Mouse (Mus musculus): Measurements from ENCODE around the gene Mboat1. TPM values are rescaled to one million over a fixed set of nuclear protein-coding genes. Genes with fewer than 3 reads are reported as not detected.

Mboat1 gene
- polyA plus RNA-seq, 1 experiment = 38.4 TPM

- no peak for DNase-seq (ENCODE audit: low read depth)
Observed at GRCm38 (mm10) chr13:30250341-30250905, 114.1 kb downstream of the Mboat1 start.

DNA sequence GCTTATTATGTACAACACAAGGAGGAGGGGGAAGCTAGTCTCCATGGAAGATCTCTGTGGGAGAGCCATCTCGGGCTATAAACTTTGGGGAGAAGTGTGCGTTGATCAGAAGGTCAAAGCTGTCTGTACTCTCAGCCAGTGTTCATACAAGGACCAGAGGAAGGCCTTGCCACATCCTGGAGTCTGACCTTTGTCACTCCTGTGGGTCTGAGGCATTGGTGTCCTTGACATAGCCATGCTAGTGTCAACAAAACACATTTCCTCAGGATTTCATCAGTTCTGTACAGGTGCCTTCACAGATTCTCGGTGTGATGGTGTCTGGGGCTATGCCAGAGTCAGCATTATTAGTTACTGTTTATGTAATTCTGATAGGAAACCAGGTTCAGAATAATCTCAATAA lies 115.1 kb downstream of the Mboat1 start:
- no peak for DNase-seq (ENCODE audit: low read depth)

DNA sequence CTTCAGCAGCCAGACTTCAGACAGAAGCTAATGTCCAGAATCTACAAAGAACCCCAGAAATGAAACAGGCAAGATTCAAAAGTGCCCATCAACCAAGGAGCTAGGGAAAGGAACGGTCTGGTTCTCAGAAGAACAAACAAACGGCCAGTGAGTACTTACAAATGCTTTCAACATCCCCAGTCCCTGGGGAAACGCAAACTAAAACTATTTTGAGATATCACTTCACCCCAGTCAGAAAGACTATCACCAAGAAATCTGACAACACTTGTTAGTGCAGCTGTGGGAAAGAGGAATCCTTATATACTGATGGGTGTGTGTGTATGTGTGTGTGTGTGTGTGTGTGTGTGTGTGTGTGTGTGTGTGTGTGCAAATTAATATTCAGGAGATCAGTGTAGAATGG lies 116.4 kb downstream of the Mboat1 start:
- DNase-seq (ENCODE audit: low read depth) = no peak

- no peak for DNase-seq (ENCODE audit: low read depth)
Observed at GRCm38 (mm10) chr13:30253636-30254264, 117.5 kb downstream of the Mboat1 start.

DNA sequence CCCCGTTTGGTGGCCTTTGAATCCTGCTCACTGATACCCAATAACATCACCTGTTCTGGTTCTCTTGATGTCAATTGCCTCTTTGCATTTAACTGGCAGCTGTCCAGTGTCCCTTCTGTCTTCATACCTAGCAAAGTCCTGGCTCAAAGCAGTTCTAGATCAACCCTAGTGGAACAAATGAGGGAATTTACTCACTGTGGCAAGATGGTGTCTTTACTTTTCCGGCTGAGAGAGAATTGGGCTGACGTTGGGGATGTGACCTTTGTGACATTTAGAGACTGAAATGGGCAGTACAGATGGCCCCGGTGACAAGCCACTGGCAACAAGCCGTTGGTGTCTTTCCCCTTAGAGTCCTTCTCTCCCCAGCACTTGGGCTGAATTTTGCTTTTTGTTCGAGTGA lies 118.1 kb downstream of the Mboat1 start:
- DNase-seq (ENCODE audit: low read depth) = no peak

- no peak for DNase-seq (ENCODE audit: low read depth)
Observed at GRCm38 (mm10) chr13:30258802-30259201, 122.5 kb downstream of the Mboat1 start.

DNA sequence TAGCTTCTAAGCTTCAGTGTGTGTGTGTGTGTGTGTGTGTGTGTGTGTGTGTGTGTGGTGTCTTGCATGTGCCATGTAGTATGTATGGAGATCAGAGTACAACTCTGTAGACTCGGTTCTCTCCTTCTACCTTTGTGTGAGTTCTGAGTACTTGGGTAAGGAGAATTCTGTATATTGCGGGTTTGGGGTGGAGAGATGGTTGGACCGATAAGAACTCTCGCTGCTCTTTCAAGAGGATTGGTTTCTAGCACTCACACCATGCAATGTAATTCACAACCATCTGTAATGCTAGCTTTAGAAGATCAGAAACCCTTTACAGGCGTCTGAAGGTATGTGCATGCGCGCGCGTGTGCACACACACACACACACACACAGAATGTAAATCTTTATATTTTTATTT lies 123.0 kb downstream of the Mboat1 start:
- no peak for DNase-seq (ENCODE audit: low read depth)

DNA sequence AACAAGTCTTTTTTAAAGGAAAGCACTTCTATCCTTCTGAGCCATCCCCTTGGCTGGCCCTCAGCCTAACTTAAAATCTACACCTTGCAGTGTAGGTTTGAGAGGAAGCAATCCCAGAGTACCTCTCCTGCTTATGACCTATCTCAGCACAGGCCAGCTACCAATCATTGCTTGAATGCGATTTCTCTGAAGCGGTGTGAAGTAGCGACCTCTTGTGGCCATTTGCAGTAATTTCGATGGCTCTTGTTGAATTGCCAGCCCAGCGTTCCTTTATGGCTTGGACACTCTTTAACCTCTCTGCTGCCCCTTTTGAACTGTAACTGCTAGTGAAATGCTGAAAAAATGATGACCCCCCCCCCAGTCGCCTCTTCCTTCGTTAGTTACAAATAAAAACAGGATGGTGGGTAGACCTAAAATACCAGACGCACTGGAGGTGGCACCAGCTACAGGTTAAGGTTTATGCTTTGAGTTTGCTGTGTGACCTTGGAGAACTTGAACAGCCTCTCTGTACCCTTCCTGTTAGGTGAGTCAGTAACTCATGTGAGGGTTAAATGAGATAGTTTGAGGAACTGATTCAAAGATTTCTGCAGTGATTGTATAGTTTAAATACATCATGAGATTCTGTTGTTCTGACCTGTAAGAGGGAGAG lies 123.7 kb downstream of the Mboat1 start:
- DNase-seq (ENCODE audit: low read depth) = no peak

DNA sequence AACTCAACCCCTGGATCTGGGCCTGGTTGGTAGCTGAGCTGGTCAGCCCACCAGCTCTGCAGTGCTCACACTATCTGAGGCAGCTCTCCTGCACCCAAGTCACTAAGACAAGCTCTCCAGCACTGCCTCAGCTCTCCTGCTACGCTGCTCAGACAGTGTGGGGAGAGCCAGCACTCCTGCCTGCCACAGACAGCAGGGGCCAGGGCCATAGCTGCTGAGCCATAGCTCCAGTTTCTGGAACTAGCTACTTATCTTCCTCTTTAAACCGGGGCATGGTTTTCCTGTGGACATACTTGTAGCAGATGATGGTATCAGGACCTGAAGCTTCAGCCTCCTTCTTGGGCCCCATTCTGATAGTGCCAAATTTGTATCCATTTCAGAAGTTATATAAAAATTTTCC lies 127.4 kb downstream of the Mboat1 start:
- DNase-seq (ENCODE audit: low read depth) = no peak

GRCm38 (mm10) chr13:30264303-30264702 lies 128.0 kb downstream of the Mboat1 start:
- no peak for DNase-seq (ENCODE audit: low read depth)

DNA sequence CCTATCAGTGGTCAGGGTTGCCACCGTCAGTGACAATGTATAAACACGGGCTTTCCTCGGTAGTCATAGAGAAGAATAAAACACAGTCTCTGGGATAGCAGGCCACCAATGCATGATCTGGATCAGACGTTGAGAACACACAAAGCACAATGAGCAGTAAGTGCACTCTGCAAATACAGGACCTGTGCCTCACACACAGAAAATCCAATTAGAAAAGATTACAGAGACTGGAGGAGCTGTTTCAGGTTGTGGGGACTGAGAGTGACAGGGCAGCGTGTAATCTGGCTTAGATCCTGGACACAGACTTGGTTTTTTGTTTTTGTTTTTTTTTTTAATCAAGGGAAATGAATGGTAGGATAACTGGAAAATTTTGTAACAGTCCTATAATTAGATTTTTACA lies 128.5 kb downstream of the Mboat1 start:
- no peak for DNase-seq (ENCODE audit: low read depth)

DNA sequence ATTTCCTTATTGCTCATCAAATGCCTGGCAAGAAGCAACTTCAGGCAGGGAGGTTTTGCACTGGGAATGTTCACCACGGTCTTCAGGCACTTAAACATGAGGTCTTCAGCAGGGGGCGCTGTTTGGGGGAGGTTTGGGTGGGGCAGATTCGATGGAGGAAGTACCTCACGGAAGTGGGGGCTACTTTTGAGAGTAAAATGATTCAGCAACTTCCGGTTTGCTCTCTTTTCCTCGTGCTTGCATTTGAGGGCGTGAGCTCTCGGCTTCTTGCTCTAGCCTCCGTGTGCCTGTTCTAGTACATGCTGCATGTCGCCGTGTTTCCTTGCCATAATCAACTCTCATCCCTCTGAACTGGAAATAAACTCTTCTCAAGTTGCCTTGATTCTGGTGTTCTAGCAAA lies 129.7 kb downstream of the Mboat1 start:
- DNase-seq (ENCODE audit: low read depth) = no peak

- DNase-seq (ENCODE audit: low read depth) = no peak
Observed at GRCm38 (mm10) chr13:30272040-30272686, 135.9 kb downstream of the Mboat1 start.

Other genes with a start within 250 kb of the Mboat1 start
- 5.2 and 5.5 TPM in 2 replicates for gene E2f3, start 150.4 kb upstream of the Mboat1 start, polyA plus RNA-seq (2012; rRNA removed)
- 7.8 and 10.9 TPM in 2 replicates for gene Agtr1a, start 200.0 kb downstream of the Mboat1 start, polyA plus RNA-seq (2012; rRNA removed)

Data from gonadal fat pad, adult 2 months (tissue).